Mouse (Mus musculus): ENCODE measurements at regions not wholly inside any gene's neighbourhood (a gene's known extent, or its start where the extent isn't known, plus 50 kb on each side); places are given as distances from the start of the nearest gene placed in this dataset.
A peak's percentile ranks its signal among the peaks of the same experiment; 100 is the strongest.
"Not testable (repeated sequence)": the region's sequence is repeated elsewhere in the genome, so short reads cannot be mapped to it uniquely, and the experiment has no call there.

DNA sequence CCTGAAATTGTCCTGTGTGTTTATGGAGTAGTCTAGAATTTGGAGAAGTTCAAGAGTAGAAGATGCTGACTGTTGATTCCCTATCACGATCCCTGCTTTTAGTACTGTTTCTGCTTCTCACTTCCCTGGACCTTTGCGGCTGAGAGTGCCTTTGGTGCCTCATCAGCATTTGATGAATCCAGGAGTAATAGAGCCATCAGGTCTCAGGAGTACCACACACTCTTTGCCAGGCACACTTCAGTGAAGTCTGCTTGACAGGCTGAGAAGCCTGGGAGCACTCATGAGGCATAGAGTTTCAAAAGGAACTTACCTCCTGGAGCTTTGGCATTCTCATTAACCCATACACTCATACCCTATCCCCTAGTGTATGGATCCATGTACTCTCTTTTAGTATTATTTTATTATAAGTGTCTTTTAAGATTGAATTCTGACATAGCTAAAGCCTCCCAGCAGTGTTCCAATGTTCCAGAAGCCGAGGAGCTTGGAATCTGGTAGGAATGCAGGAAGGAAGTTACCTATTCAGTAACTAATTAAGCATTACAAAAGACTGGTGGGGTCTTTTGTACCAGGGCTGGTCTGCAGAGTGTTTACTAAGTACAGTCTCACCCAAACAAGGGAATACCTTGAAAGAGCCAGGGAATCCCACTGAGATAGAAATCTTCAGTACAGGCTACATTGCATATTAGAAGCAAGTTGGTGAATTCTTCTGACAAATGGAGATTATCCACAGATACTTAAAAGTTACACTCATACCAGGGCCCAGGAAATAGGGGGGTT, 139.7 kb downstream of the Tex13c3 start:
- not testable (repeated sequence) for DNase-seq (ENCODE audit: low spot score in 2 of 2)

DNA sequence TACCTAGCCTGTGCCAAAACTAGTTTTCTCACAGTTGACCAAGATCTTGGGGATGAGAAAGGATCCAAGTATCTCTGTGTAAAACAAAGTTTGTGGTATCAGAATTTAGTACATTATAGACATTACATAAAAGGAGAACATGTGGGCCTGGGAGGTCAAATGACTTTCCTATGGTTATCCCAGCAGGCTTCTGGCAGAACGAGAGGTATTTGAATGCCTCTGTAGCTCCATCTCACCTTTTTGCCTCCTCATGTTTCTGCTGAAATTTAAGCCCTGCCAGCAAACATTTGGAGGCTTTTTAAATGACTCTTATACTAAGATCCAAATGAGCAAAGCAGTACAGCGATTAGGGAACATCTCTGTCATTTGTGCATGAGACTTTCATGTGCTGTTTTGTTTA, 167.8 kb downstream of the Tex13c3 start:
- DNase-seq (ENCODE audit: low spot score in 2 of 2), result no peak

DNA sequence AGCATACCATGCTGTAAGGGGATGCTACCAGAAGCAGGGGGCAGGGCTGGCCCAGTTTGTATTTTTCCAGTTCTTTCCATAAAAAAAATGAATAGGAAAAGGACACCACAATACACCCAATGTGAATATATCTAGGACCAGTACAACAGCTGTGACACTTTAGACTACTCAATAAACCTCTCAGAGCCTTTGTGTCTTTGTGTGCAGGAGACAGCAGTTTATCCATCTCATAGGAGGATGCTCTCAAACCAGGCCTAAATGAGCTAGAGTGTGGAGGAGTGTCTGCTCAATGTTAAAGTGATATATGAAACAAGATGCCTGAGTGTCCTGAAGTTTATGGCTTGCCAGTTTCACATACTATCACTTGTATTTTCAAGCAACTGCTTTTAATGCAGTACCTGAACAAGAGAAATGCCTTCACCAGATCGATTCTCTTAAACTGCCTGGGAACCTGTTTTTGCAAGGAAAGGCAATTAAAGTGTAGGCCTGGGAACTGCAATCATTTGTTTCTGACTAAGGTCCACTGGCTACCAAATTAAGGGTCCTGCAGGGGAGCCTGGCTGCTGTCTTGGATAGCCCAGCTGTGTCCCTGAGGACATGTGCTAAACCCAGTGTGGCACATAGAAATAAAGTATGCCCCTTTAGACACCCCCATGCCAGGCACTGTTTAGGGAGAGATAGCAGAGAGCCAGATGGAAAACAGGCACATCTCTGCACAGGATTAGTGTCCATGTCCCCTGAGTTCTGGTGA, 169.1 kb downstream of the Tex13c3 start:
- no peak for DNase-seq (ENCODE audit: low spot score in 2 of 2)

DNA sequence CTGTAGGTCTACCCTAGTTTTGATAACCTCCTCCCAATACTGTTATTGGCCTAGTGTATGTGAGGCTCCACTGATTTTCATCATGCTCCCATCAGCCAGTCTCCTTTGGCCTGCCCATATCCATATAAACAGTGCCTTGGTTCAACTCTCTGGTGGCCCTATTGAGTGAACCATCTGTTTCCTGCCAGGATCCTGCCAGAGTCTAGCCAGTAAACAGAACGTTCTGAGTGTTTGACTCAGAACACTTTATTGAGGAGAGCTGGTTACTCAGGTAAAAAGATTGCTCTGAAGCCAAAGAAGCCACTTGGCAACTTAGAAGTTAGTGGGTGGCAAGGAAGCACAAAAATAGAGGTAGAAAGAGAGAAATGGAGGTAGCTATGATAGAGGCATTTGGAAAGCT, 169.7 kb downstream of the Tex13c3 start:
- no peak for DNase-seq (ENCODE audit: low spot score in 2 of 2)

DNA sequence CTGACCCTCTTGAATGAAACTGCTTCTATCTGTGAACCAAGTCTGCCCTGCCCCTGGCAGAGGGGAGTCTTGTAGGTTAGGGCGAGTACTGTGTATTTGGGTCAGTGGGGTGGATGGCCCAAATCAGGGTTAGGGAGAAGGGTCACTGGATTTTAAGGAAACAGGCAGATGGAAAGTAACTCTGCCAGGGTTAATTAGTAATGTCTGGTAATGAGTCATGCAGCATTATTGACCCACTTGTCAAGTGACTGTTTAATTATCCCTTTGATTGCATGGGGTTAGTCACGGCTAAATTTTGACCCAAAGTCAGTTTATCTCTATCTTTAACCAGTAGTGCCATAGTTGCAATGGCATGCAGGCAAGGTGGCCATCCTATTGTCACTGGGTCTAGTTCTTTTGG, 192.9 kb downstream of the Tex13c3 start:
- DNase-seq (ENCODE audit: low spot score in 2 of 2), result no peak

DNA sequence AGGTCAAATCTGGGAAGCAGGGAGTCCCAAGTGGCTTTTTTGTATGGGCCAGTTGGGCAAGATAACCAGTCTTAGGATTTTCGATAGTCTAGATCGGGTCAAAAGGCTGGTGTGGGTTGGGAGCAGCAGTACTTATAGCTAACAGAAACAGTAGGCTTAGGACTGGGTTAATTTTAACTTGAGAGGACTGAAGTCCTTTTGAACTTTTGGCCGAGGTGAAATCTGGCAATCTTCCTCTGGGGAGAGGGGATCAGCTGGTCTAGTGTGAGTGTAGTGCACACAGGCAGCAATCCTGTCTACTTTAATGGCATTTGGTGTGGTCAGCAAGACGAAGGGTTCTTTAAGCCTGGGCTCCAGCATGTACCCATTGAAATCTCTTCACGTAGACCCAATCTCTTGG, 194.7 kb downstream of the Tex13c3 start:
- no peak for DNase-seq (ENCODE audit: low spot score in 2 of 2)

DNA sequence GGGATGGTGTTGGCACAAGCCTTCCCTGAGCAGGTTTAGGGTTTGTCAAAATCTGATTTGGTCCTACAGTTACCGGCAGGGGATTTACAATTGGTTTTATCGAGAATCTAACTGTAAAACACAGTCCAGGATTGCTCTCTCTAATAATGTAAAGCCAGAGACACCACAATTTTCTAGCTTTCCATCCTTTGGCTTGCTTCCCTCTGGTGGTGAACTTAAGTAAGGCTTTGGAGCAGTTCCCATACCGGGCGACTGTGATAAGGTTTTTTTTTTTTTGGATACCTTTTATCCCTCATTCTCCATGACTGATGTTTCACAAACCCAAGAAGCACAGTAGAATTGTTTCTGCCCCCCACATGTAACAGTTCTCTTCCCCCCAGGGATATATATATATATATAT, 195.3 kb downstream of the Tex13c3 start:
- DNase-seq (ENCODE audit: low spot score in 2 of 2), result no peak

DNA sequence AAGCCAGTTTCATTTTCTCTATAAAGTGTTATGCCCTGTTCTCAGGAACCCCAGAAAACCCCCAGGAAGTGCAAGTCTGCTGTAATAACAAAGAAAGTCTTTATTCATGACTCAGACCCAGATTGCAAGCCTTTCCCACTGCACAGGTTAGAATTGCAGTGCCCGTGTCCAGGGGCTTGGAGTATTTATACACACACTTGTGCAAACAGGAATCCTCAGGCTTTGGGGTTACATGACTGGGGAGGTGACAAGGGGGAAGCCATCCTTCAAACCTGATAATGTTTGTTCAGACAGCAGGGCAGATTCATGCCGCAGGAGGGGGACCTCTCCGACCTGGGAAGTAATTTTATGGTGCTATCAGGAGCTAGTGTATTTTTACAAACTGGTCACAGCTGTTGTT, 198.0 kb downstream of the Tex13c3 start:
- DNase-seq (ENCODE audit: low spot score in 2 of 2), result no peak

DNA sequence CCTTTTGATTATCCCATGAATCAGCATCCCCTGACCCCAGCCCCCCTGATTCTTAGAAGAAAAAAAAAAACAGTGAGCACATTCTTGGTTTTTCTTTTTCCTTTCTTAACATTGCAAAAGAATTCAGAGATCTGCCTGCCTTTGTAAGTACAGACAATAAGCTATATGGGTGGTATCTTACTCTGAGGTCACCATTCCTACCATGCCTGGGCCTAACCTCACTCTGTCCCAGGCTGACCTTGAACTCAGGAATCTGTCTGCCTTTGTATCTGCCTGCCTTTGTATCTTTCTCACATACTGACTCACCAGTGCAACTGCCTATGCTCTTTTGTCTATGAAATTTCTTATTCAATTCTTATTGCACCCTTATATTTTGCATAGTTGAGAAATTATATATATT, 216.9 kb downstream of the Tex13c3 start:
- DNase-seq (ENCODE audit: low spot score in 2 of 2), result no peak

DNA sequence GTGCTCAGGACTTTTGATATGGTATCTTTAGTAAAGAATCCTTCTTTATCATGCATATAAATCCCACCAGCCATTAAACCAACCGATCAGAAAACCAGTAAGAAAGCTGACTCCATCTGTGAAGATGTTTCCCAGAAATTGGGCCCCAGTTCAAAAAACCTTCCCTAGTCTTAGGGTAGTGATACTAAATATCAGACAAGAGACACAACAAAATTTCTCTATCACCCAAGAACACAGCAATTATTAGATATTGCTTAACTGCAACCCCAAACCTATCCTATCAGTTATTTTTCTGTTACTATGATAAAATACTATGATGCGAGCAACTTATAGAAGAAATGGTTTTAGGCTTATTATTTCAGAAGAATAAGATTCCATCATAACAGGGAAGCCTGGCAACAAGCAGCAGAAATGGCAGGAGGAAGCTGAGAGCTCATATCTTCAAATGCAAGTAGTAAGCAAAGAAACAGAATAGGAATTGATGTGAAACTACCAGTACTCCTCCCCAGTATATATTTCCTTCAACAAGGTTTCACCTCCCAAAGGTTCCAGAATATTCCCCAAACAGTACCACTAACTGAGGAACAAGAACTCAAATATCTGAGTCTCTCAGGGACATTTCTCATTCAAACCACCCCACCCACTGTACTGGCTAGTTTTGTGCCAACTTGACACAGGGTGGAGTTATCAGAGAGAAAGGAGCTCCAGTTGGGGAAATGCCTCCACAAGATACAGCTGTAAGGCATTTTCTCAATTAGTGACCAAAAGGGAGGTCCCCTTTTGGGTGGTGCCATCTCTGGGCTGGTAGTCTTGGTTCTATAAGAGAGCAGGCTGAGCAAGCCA, 234.1 kb downstream of the Tex13c3 start:
- DNase-seq (ENCODE audit: low spot score in 2 of 2), result no peak

DNA sequence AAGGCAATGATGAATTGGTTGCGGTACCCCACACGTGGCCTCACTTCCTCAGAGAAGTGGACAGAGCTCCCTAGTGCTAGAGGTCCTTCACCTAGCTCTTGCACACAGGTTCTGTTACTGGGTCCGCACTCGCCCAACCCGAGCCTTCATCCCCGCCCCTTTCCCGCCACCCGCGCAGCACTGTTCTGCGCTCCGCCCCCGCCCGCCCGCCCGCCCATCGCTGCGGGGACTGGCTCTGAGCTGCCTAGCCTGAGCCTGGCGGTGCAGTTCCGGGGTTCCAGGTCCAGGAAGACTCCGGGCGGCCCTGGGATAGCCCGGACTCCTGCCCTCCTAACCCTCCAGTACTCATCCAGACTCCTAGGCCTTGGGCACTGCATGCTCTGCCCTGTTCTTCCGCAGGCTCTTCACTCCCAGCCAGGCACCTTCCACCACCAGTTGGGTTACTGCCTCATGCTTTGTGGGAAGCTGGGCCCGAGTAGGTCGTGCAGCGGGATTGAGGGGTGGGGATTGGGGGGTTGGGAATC, 243.3 kb downstream of the Tex13c3 start:
- DNase-seq (ENCODE audit: low spot score in 2 of 2), result peak; percentile 17 to 48

DNA sequence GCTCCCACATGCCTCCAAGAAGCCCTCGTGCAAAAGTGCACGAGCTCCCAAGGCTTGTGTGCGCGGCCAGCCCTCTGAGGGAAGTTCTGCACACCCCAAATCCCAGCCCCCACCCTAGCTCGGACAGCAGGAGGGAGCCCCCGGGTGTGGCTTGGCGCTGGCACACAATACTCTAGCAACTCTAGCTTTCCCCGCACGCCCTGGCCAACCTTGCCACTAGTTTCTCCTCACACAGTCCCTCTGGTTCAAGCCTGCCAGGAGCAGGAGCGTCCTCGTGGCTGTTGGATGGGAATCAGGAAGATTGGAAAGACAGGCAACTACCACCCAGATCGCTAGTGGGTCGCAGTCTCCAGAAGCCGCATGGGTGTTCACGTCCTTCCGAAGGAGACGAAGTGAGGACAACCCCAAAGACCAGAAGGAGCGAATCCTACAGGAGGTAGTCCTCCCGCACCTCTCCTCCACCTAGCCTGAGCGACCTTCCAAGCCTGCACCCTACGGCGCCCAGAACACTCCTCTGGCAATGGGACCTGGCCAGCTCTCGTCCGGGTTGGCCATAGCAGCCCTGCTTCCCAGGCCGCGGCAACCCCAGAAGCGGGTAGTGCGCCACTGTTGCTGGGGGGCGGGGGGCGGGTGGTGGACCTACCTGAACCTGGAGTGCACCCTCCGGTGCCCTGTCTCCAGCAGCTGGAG, 243.9 kb downstream of the Tex13c3 start:
- DNase-seq (ENCODE audit: low spot score in 2 of 2), result peak; percentile 5 to 7

DNA sequence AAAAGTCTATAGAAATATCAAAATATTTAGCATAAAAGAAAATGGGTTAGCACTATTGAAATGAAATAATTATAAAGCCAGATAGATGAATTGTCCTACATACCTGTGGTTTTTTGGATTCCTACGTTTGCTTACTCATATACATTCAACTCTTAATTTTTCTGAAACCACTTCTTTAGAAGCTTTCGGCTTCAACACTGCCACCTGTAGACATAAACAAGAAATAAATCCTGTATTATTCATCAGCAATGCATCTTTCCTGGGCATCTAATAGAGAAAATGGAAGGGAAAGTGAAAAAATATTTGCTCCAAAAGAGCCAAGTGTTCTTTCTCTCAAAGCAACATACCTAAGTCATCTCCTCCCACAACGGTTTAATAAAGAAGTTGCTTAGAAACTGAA, 245.7 kb downstream of the Tex13c3 start:
- DNase-seq (ENCODE audit: low spot score in 2 of 2), result no peak

DNA sequence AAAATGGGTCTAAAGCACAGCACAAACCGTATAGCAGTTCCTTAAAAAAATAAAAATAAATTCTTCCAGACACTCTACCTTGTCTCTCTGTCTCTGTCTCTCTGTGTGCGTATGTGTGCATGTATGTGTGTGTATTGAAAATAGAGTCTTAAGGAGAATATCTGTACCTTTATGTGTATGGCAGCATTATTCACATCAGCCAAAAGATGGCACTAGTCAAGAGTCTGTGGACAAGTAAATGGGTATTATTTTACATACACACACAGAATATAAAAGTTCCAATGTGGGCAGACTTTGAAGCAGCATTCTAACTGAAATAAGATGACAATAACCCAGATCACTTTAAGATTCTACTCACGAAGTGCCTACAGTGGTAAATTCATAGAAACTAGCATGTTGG, 249.3 kb downstream of the Tex13c3 start:
- DNase-seq (ENCODE audit: low spot score in 2 of 2), result no peak

DNA sequence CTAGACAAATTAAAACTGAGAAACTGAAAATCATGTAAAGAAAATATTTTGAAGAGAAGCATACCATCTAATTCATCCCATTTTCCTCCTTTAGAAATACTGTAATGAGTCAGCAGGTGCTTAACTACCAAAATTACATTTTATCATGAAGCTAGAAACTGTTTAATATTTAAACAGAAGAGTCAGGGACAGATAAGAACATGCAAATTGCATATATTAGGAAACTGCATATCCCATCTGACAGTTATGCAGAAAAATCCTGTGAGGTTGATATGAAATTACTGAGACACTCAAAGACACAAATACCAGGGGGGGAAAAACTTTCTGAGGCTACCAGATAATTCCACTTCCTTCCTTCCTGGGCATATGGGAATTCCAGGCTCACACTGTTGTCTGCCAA, 257.8 kb downstream of the Tex13c3 start:
- no peak for DNase-seq (ENCODE audit: low spot score in 2 of 2)

DNA sequence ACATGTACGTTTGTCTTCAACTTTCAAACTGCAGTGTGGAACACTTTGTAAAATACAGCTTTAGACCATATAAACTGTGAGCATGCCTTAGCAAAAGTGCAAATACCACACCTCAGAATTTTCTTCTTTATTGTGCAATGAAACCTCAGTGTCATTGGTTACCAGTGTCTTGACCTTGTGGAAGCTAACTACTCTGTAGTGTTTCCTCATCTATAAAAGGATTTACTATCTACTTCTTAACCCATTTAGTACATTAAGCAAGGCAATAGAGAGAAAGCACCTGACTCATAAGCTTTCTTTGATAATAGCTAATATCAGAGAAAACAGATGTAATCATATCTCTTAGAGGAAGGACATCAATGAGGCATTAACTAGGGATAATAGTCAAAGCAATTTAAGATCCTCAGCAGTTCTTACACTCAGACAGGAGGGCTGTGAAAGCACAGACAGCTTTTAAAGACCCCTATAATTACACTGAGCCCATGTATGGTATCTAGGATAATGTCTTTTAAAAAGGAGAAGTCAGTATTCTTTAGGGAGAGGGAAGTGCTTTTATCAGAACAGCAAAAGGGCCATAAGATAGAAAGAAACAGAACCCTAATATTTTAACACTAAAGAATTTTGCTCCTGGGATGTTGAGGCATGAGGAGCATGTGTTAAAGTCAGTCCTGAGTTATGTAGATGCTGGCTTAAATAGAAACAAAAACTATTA, 260.2 kb downstream of the Tex13c3 start:
- no peak for DNase-seq (ENCODE audit: low spot score in 2 of 2)

DNA sequence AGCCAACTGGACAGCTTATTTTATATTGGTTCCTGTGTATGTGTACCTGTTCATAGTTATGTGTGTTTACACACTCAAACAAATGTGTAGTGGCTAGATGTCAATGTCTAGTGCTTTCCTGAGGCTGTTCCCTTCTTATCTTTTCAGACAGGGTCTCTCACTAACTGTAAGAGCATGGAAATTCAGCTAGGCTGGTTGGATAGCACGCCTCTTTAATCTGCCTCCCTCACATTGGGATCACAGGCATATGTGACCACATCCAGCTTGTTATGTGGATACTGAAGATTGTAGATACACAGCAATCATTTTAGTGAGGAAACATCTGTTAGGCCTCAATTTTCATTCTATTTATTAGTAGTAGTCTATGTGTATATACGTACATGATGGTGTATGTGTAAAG, 261.4 kb downstream of the Tex13c3 start:
- DNase-seq (ENCODE audit: low spot score in 2 of 2), result no peak

DNA sequence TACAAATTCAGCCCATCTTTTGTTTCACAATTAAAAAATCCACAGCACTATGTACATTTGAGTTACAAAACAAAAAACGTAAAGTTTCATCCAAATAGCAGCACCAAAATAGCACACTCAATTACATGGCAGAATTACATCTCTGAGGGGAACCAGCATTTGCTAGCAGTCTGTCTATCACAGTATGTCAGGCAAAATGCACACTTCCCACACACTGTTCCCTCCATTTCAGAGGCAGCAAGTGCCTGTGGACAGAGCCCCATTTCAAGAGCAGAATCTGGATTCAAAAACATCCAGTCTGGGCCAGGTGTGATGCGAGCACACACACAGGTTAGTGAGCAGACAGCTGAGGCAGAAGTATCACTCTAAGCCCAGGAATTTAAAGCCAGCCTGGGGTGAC, 261.8 kb downstream of the Tex13c3 start:
- DNase-seq (ENCODE audit: low spot score in 2 of 2), result no peak

DNA sequence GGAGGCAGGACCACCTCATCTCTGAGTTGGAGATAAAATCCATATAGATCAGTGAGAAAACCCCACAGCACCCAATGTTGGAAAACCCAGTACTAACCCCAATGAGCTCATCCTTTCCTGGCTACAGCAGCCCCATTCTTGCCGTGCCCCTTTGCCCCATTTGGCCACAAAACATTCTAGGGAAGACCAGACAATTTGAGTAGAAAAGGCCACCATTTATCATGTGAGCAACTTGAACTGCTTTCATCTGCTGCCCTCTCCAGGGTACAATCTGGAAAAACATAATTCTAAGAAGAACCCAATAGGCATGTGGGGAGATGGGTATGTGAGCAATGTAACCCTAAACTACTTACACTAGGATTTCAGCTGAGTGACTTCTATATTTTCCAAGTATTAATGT, 274.7 kb downstream of the Tex13c3 start:
- peak in 1 of 2 experiments; percentile 0 for DNase-seq (ENCODE audit: low spot score in 2 of 2)

DNA sequence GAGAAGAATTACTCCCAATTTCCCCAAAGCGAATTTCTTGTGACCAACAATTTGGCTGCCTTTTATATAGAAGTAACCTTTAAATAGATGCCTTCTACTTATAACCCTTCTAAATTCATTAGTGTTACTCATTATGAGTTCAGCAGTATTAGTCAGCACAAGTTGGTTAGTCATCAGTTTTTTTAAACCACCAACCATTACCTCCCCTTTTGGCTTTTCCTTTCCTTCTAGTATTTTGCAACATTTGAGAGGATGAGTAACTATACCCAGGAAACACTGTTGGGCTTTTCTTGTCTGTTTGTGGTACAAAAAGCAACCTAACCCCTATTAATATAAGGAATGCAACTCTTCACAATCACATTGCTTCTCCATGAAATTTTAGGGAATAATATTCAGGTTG, 278.6 kb downstream of the Tex13c3 start:
- no peak for DNase-seq (ENCODE audit: low spot score in 2 of 2)

DNA sequence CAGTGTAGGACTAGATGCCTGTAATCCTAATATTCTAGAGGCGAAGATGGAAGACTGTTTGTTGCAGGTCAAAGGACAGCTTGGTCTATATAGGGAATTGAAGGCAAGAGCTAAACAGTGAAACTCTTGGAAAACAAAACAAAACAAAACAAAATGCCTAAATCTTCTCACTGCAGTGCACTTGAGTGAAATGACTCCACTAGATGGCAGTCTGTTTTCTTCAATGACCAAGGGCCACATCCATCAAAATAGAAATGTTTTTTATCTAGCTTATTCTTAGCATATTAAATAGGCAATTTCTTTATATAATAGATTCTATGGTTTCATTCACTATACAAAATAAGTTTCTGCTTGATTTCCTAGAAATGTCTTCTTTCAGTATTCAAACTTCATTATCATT, 279.7 kb downstream of the Tex13c3 start:
- DNase-seq (ENCODE audit: low spot score in 2 of 2), result no peak
